Mouse (Mus musculus) bone marrow, adult 2 months (tissue): Measurements from ENCODE around the gene Actl6a.

Experiments used
- CTCF ChIP-seq: fragments of 200-500 bp; IDR thresholded peaks from 2 replicates; pipeline ENCODE4 v1.5.1; 2011; ENCODE audit warnings: low read length, control low read depth; ENCODE audit not compliant: control insufficient read depth, insufficient read depth
- POLR2A ChIP-seq: fragments of 200-500 bp; IDR thresholded peaks from 2 replicates; pipeline ENCODE4 v1.6.1; 2011; ENCODE audit warnings: low read depth, mild to moderate bottlenecking, control low read depth, low read length, borderline replicate concordance; ENCODE audit not compliant: control insufficient read depth

- TF ChIP-seq CTCF (no peak), POLR2A (no peak)
Observed at GRCm38 (mm10) chr3:32694211-32694610, 11.9 kb upstream of the Actl6a start.
